In genomic region chr7:110781231-110781711, GRCm38 (mm10) we compare ENCODE assay signal across 9 mouse cellular contexts. TPM values are rescaled to one million over a fixed set of nuclear protein-coding genes. Genes with fewer than 3 reads are reported as not detected.
DNase-seq lines count a peak whose midpoint lies in the region; ATAC-seq lines count a peak whose summit lies in the region.
"Had no signal": no experiment of that assay in that cellular context is flagged by ENCODE, and none has a peak within 500 bp of the region (broad histone marks: within the 10 kb centered on the region; RNA-seq: fewer than 3 reads in every experiment).

No protein-coding gene starts in this region.

- no peak overlapping the region for H3K4me3 ChIP-seq in hindbrain, embryonic 14.5 days (replicated peaks; ENCODE audit: low read length)
- no peak overlapping the region for H3K4me3 ChIP-seq in hindbrain, embryonic 12.5 days
- peak overlapping the region; percentile 43 for H3K4me3 ChIP-seq in liver, embryonic 16.5 days (ENCODE audit: low read depth, low read length)
- H3K4me3 ChIP-seq in heart, embryonic 10.5 days = no peak overlapping the region
- H3K4me3 ChIP-seq: neural tube, embryonic 12.5 days had no signal

- H3K4me2 ChIP-seq in hindbrain, embryonic 14.5 days (replicated peaks) = no peak overlapping the region
- H3K4me2 ChIP-seq in hindbrain, embryonic 12.5 days (replicated peaks) = no peak overlapping the region
- H3K4me2 ChIP-seq in liver, embryonic 16.5 days (ENCODE audit: low read depth, low read length) = peak overlapping the region; percentile 74
- H3K4me2 ChIP-seq: neural tube, embryonic 12.5 days had no signal

- H3K9me3 ChIP-seq in hindbrain, embryonic 14.5 days (ENCODE audit: control insufficient read depth, low read length) = no peaks in the 10 kb centered on the region
- no peaks in the 10 kb centered on the region for H3K9me3 ChIP-seq in hindbrain, embryonic 12.5 days (replicated peaks)
- H3K9me3 ChIP-seq in liver, embryonic 16.5 days (replicated peaks; ENCODE audit: control insufficient read depth, low read length) = no peaks in the 10 kb centered on the region
- H3K9me3 ChIP-seq in heart, embryonic 10.5 days = no peaks in the 10 kb centered on the region
- H3K9me3 ChIP-seq: neural tube, embryonic 12.5 days had no signal

- no peaks in the 10 kb centered on the region for H3K36me3 ChIP-seq in hindbrain, embryonic 14.5 days (replicated peaks; ENCODE audit: control insufficient read depth, insufficient read depth)
- no peaks in the 10 kb centered on the region for H3K36me3 ChIP-seq in hindbrain, embryonic 12.5 days
- H3K36me3 ChIP-seq in liver, embryonic 16.5 days (ENCODE audit: control insufficient read depth, insufficient read depth) = peaks cover 4% of the 10 kb centered on the region
- no peaks in the 10 kb centered on the region for H3K36me3 ChIP-seq in heart, embryonic 10.5 days
- H3K36me3 ChIP-seq: neural tube, embryonic 12.5 days had no signal

- ATAC-seq in hindbrain, embryonic 14.5 days (ENCODE audit: low FRiP score) = peak; percentile 26; the same call in 1 of the 2 replicates
- no peak for ATAC-seq in hindbrain, embryonic 12.5 days (ENCODE audit: low FRiP score)
- peak; percentile 74 for ATAC-seq in erythroblast, adult 5-6 weeks (replicated peaks; ENCODE audit: low FRiP score, poor library complexity, severe bottlenecking)
- peak; percentile 83 for ATAC-seq in liver, embryonic 16.5 days (ENCODE audit: low read depth)

- 62% methylated on average over 2 of the region's 2 CpGs for WGBS in hindbrain, embryonic 14.5 days
- 69% methylated on average over 2 of the region's 2 CpGs for WGBS in hindbrain, embryonic 12.5 days
- WGBS in liver, embryonic 16.5 days (ENCODE audit: insufficient replicate concordance) = 45% methylated on average over 2 of the region's 2 CpGs
- whole genome bisulfite sequencing in heart, embryonic 10.5 days = 77% methylated on average over 2 of the region's 2 CpGs

- H3K4me1 ChIP-seq in hindbrain, embryonic 14.5 days (replicated peaks; ENCODE audit: control insufficient read depth, insufficient read depth, low read length) = peaks cover 10% of the 10 kb centered on the region; the same call in 1 of the 2 replicates
- H3K4me1 ChIP-seq in hindbrain, embryonic 12.5 days = peaks cover 10% of the 10 kb centered on the region
- peaks cover 71% of the 10 kb centered on the region for H3K4me1 ChIP-seq in liver, embryonic 16.5 days (ENCODE audit: control insufficient read depth, low read depth, low read length)
- H3K4me1 ChIP-seq in heart, embryonic 10.5 days = peaks cover 47% of the 10 kb centered on the region
- H3K4me1 ChIP-seq: neural tube, embryonic 12.5 days had no signal

- peak overlapping the region; percentile 66; the same call in 1 of the 2 replicates for H3K27ac ChIP-seq in hindbrain, embryonic 14.5 days
- no peak overlapping the region for H3K27ac ChIP-seq in hindbrain, embryonic 12.5 days
- H3K27ac ChIP-seq in liver, embryonic 16.5 days (ENCODE audit: low read length) = peak overlapping the region; percentile 92
- no peak overlapping the region for H3K27ac ChIP-seq in heart, embryonic 10.5 days
- H3K27ac ChIP-seq: neural tube, embryonic 12.5 days had no signal

- H3K27me3 ChIP-seq in hindbrain, embryonic 14.5 days (ENCODE audit: control insufficient read depth, insufficient read depth, low read length) = no peaks in the 10 kb centered on the region
- no peaks in the 10 kb centered on the region for H3K27me3 ChIP-seq in hindbrain, embryonic 12.5 days
- H3K27me3 ChIP-seq in liver, embryonic 16.5 days (ENCODE audit: control insufficient read depth, insufficient read depth, low read depth, low read length) = no peaks in the 10 kb centered on the region
- H3K27me3 ChIP-seq in heart, embryonic 10.5 days (ENCODE audit: insufficient read depth, poor library complexity, severe bottlenecking) = no peaks in the 10 kb centered on the region
- H3K27me3 ChIP-seq: neural tube, embryonic 12.5 days had no signal

- H3K9ac ChIP-seq in hindbrain, embryonic 14.5 days = no peak overlapping the region
- H3K9ac ChIP-seq in hindbrain, embryonic 12.5 days = no peak overlapping the region
- H3K9ac ChIP-seq in liver, embryonic 16.5 days (ENCODE audit: low read depth, low read length) = peak overlapping the region; percentile 67
- H3K9ac ChIP-seq: neural tube, embryonic 12.5 days had no signal

- no peak for DNase-seq in hindbrain, embryonic 14.5 days (ENCODE audit: low spot score)
- peak; percentile 49 for DNase-seq in adrenal gland, postnatal 25 days
- DNase-seq in thymus, postnatal 36 days = no peak
- DNase-seq in heart, embryonic 10.5 days (ENCODE audit: low spot score) = no peak
- DNase-seq in kidney, adult 11 months = no peak

RNA-seq across cellular contexts. Expression of gene Ampd3, which starts 13.3 kb away (rescaled TPM):
- polyA plus RNA-seq in hindbrain, embryonic 14.5 days (2014; fragmentation: Nextera tagmentation; extraction: Ambion mirVana) = 8.8 and 10.8 TPM in 2 replicates
- 4.0 TPM in 2 replicates for polyA plus RNA-seq in hindbrain, embryonic 12.5 days (2016; fragmentation: Nextera tagmentation; extraction: Ambion mirVana)
- 18.9 and 24.6 TPM in 2 replicates for total RNA-seq in adrenal gland, postnatal 25 days (2021)
- 50.7 and 52.0 TPM in 2 replicates for total RNA-seq in erythroblast, adult 5-6 weeks (2015; ENCODE audit: low replicate concordance)
- 53.8 and 57.6 TPM in 2 replicates for total RNA-seq in erythroblast, adult 5-6 weeks (2017; ENCODE audit: low replicate concordance)
- 32.6 and 34.4 TPM in 2 replicates for polyA plus RNA-seq in liver, embryonic 16.5 days (2015; fragmentation: Nextera tagmentation; extraction: Ambion mirVana)
- polyA plus RNA-seq in heart, embryonic 10.5 days (2016; fragmentation: Nextera tagmentation; extraction: Ambion mirVana) = 4.9 and 5.7 TPM in 2 replicates

Comparison
In these comparisons a context has a peak if more than half of its experiments do, and no peak if none do; other contexts are left out.
1. H3K27ac ChIP-seq: peak in hindbrain, embryonic 14.5 days (single experiment) and liver, embryonic 16.5 days (single experiment); none in hindbrain, embryonic 12.5 days (single experiment) and heart, embryonic 10.5 days (single experiment).